Mouse (Mus musculus) heart, postnatal 0 days (tissue): Measurements from ENCODE around the gene Prr29.

Experiments used
- CTCF ChIP-seq: IDR thresholded peaks from 2 replicates; pipeline ENCODE4 v1.5.1; 2016; ENCODE audit warnings: antibody characterized with exemption, control low read depth, low read depth
- EP300 ChIP-seq: IDR thresholded peaks from 2 replicates; pipeline ENCODE4 v1.6.1; 2016; ENCODE audit warnings: antibody characterized with exemption, low read depth

GRCm38 (mm10) chr11:106412641-106413360, 47.5 kb downstream of the Prr29 start:
- no peak for TF ChIP-seq CTCF
- no peak for TF ChIP-seq EP300
